Mouse (Mus musculus) liver, embryonic 11.5 days (tissue): ENCODE results near the gene Olfr1510. TPM values are rescaled to one million over a fixed set of nuclear protein-coding genes. Genes with fewer than 3 reads are reported as not detected.
"Not testable (repeated sequence)": the region's sequence is repeated elsewhere in the genome, so short reads cannot be mapped to it uniquely, and the experiment has no call there.

Experiments used
- ATAC-seq: fragments of 200-750 bp; cut with Nextera tagmentation; replicated peaks from 2 replicates; pipeline ENCODE4 v1.8.0; 2017; ENCODE audit warnings: moderate number of reproducible peaks, mild to moderate bottlenecking, moderate TSS enrichment, moderate library complexity; ENCODE audit not compliant: low FRiP score
- DNase-seq: peaks from one replicate; pipeline ENCODE4 v3.0.0-alpha.2; 2017; ENCODE audit warnings: low spot score
- H3K27ac ChIP-seq: fragments of 300-500 bp; sonication (generic); 2 replicates; pipeline ENCODE4 v1.5.1; 2014; ENCODE audit warnings: mild to moderate bottlenecking, low read depth, low read length, control low read depth
- H3K27me3 ChIP-seq: fragments of 300-500 bp; sonication (generic); replicated peaks from 2 replicates; pipeline ENCODE4 v1.6.1; 2014; ENCODE audit warnings: low read length, mixed read lengths; ENCODE audit not compliant: control insufficient read depth, insufficient read depth
- H3K36me3 ChIP-seq: fragments of 300-500 bp; sonication (generic); 2 replicates; pipeline ENCODE4 v1.6.1; 2014; ENCODE audit warnings: mild to moderate bottlenecking, low read length, moderate library complexity, mixed read lengths; ENCODE audit not compliant: control insufficient read depth, insufficient read depth
- H3K4me1 ChIP-seq: fragments of 300-500 bp; sonication (generic); replicated peaks from 2 replicates; pipeline ENCODE4 v1.6.1; 2014; ENCODE audit warnings: low read length, mixed read lengths; ENCODE audit not compliant: control insufficient read depth, insufficient read depth
- H3K4me2 ChIP-seq: fragments of 300-500 bp; sonication (generic); 2 replicates; pipeline ENCODE4 v1.6.1; 2014; ENCODE audit warnings: mild to moderate bottlenecking, control low read depth, moderate library complexity
- H3K4me3 ChIP-seq: fragments of 300-500 bp; sonication (generic); 2 replicates; pipeline ENCODE4 v1.5.1; 2014; ENCODE audit warnings: low read depth, low read length, control low read depth
- H3K9ac ChIP-seq: fragments of 300-500 bp; sonication (generic); 2 replicates; pipeline ENCODE4 v1.6.1; 2014; ENCODE audit warnings: low read depth, low read length, control low read depth
- H3K9me3 ChIP-seq: fragments of 300-500 bp; sonication (generic); 2 replicates; pipeline ENCODE4 v1.6.1; 2016; ENCODE audit warnings: low read length, inconsistent platforms, mixed read lengths; ENCODE audit not compliant: control insufficient read depth
- WGBS: fragments of 180-500 bp; shearing (Covaris S2); extraction: QIAGEN DNeasy Blood & Tissue Kit; methylation state at CpG from one replicate; pipeline ENCODE4 v1.1.7; 2014; 5-methylcytosine and 5-hydroxymethylcytosine counted together
- polyA plus RNA-seq: library from polyadenylated mRNA; unstranded; fragments of >200 nt; fragmentation: Nextera tagmentation; extraction: Ambion mirVana; gene quantifications from 2 replicates; pipeline ENCODE4 v1.2.1, GENCODE M21; 2014

Olfr1510 gene
- polyA plus RNA-seq: not detected in 2 replicates

GRCm38 (mm10) chr14:52414273-52414672 is at the start of gene Olfr1510:
TSS of gene Olfr1510 (minus strand) at chr14:52414373.
- DNase-seq (no peak), ATAC-seq (no peak)
- 77% methylated on average over 3 of the region's 3 CpGs for WGBS
- H3K27ac ChIP-seq: no peak within 1 kb of the TSS
- H3K4me2 ChIP-seq: no peak within 1 kb of the TSS
- no peaks in the 10 kb centered on the region for H3K9me3 ChIP-seq
- H3K4me3 ChIP-seq: no peak within 1 kb of the TSS
- no peaks in the 10 kb centered on the region for H3K27me3 ChIP-seq
- H3K36me3 ChIP-seq: no peaks in the 10 kb centered on the region
- H3K9ac ChIP-seq: no peak within 1 kb of the TSS
- no peaks in the 10 kb centered on the region for H3K4me1 ChIP-seq

- DNase-seq (no peak), ATAC-seq (no peak)
- H3K9ac ChIP-seq: no peak overlapping the region
- no peak overlapping the region for H3K4me3 ChIP-seq
- H3K4me2 ChIP-seq: no peak overlapping the region
- H3K36me3 ChIP-seq: no peaks in the 10 kb centered on the region
- H3K9me3 ChIP-seq: no peaks in the 10 kb centered on the region
- H3K27ac ChIP-seq: no peak overlapping the region
- no peaks in the 10 kb centered on the region for H3K27me3 ChIP-seq
- H3K4me1 ChIP-seq: no peaks in the 10 kb centered on the region
These were observed 47.8 kb upstream of the Olfr1510 start for GRCm38 (mm10) chr14:52461928-52462327.

GRCm38 (mm10) chr14:52451138-52451537 is 37.0 kb upstream of the Olfr1510 start:
- Histone ChIP-seq H3K27ac (no peak overlapping the region), H3K4me2 (no peak overlapping the region), H3K9me3 (no peaks in the 10 kb centered on the region), H3K9ac (no peak overlapping the region), H3K36me3 (no peaks in the 10 kb centered on the region), H3K4me3 (no peak overlapping the region), H3K27me3 (no peaks in the 10 kb centered on the region), H3K4me1 (no peaks in the 10 kb centered on the region)
- WGBS: 53% methylated on average over 8 of the region's 8 CpGs
- no peak for DNase-seq
- ATAC-seq: no peak

- H3K4me2 ChIP-seq: no peak within 1 kb of the TSS
- H3K4me3 ChIP-seq: no peak within 1 kb of the TSS
- H3K9ac ChIP-seq: no peak within 1 kb of the TSS
- H3K9me3 ChIP-seq: no peaks in the 10 kb centered on the region
- ATAC-seq (no peak), DNase-seq (no peak)
- H3K27ac ChIP-seq: no peak within 1 kb of the TSS
- no peaks in the 10 kb centered on the region for H3K4me1 ChIP-seq
- H3K36me3 ChIP-seq: no peaks in the 10 kb centered on the region
- no peaks in the 10 kb centered on the region for H3K27me3 ChIP-seq
These were observed 28.5 kb upstream of the Olfr1510 start, which contains the start of gene Olfr1509 for GRCm38 (mm10) chr14:52442690-52443089. TSS of gene Olfr1509 (plus strand) at chr14:52442990.

- Histone ChIP-seq H3K4me3 (no peak overlapping the region), H3K9ac (no peak overlapping the region), H3K27ac (no peak overlapping the region), H3K4me1 (no peaks in the 10 kb centered on the region), H3K36me3 (no peaks in the 10 kb centered on the region), H3K27me3 (no peaks in the 10 kb centered on the region), H3K4me2 (no peak overlapping the region), H3K9me3 (no peaks in the 10 kb centered on the region)
- ATAC-seq (no peak), DNase-seq (no peak)
- 86% methylated on average over 1 of the region's 1 CpGs for WGBS
These were observed 13.5 kb upstream of the Olfr1510 start for GRCm38 (mm10) chr14:52427686-52428085.

- not testable (repeated sequence) for DNase-seq, H3K9ac ChIP-seq, H3K4me2 ChIP-seq, H3K27ac ChIP-seq, H3K4me3 ChIP-seq, H3K27me3 ChIP-seq, H3K36me3 ChIP-seq, H3K4me1 ChIP-seq, ATAC-seq, H3K9me3 ChIP-seq
- WGBS: 74% methylated on average over 7 of the region's 10 CpGs
These were observed 3.8 kb downstream of the Olfr1510 start for GRCm38 (mm10) chr14:52410142-52410919.

GRCm38 (mm10) chr14:52397279-52397678 is 16.9 kb downstream of the Olfr1510 start, which contains the start of gene Olfr1511:
TSS of gene Olfr1511 (minus strand) at chr14:52397379.
- WGBS: 72% methylated on average over 4 of the region's 4 CpGs
- no peaks in the 10 kb centered on the region for H3K9me3 ChIP-seq
- H3K36me3 ChIP-seq: no peaks in the 10 kb centered on the region
- DNase-seq: no peak
- H3K4me2 ChIP-seq: no peak within 1 kb of the TSS
- H3K9ac ChIP-seq: no peak within 1 kb of the TSS
- H3K27me3 ChIP-seq: no peaks in the 10 kb centered on the region
- H3K4me1 ChIP-seq: no peaks in the 10 kb centered on the region
- H3K4me3 ChIP-seq: no peak within 1 kb of the TSS
- H3K27ac ChIP-seq: no peak within 1 kb of the TSS
- ATAC-seq: no peak

- not testable (repeated sequence) for H3K4me3 ChIP-seq, H3K4me2 ChIP-seq, DNase-seq, H3K9me3 ChIP-seq, H3K4me1 ChIP-seq, H3K9ac ChIP-seq, ATAC-seq, H3K27ac ChIP-seq, H3K36me3 ChIP-seq, H3K27me3 ChIP-seq
- 83% methylated on average over 9 of the region's 9 CpGs for WGBS
These were observed 23.9 kb downstream of the Olfr1510 start for GRCm38 (mm10) chr14:52390084-52390848.
